Mouse (Mus musculus): Measurements from ENCODE around the gene Hoxa4.

- TF ChIP-seq CTCF (IDR thresholded peaks at IDR 0.05; ENCODE audit: low read depth) (no peak), EP300 (IDR thresholded peaks at IDR 0.05; ENCODE audit: low read depth) (no peak)
These were observed 1.1 kb downstream of the Hoxa4 start for GRCm38 (mm10) chr6:52190410-52190809.
